Mouse (Mus musculus): ENCODE results near the gene Spn. TPM values are rescaled to one million over a fixed set of nuclear protein-coding genes. Genes with fewer than 3 reads are reported as not detected.

Spn gene
- polyA plus RNA-seq, 1 experiment from 2014 or later: 1.0 TPM

DNA sequence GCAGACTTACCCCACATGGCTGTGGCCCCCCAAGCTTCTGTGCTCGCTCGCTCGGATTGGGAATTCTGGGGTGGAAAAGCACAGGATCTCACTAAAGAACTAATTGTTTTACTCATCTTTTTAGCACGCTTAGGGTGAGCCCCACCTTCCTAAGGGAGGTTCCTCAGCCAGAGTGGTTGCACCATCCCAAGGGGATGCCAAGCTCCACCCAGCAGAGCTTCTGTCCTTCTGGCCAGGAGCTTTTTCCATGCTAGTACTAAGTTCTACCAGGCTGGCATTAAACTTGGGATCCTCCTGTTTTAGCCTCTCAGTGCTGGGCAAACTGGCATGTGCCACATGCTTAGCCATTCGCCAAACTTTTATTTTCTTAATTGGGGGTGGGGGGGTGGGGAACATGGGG, 24.9 kb upstream of the Spn start:
- H3K9ac ChIP-seq: no peak overlapping the region
- H3K4me2 ChIP-seq: no peak overlapping the region
- no peak for ATAC-seq (ENCODE audit: insufficient read depth, low FRiP score, low read depth)
- H3K4me1 ChIP-seq: no peaks in the 10 kb centered on the region
- WGBS: 86% methylated on average over 5 of the region's 5 CpGs
- no peaks in the 10 kb centered on the region for H3K27me3 ChIP-seq (replicated peaks)
- no peak overlapping the region for H3K4me3 ChIP-seq (replicated peaks)
- H3K9me3 ChIP-seq: no peaks in the 10 kb centered on the region
- H3K36me3 ChIP-seq: no peaks in the 10 kb centered on the region
- H3K27ac ChIP-seq: no peak overlapping the region

DNA sequence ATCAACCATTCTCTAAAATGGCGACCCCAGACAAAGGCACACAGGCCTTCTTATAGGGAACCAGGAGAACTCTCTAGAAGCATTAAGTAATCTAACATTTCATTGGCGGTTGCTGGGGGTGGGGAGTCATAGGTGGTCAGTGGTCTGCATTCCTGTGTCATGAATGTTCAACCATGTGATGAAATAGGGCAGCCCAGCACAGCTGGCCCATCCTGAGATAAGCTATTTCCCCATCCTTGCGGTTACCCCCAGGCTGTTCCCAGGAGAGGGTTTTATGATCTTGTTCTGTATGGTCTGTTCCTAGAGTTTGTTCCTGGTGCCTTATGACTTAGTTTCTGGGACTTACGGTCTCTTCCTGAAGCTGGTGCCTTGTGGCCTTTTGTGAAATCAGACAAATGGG, 19.9 kb upstream of the Spn start:
- ATAC-seq (ENCODE audit: insufficient read depth, low FRiP score, low read depth): no peak
- WGBS: 77% methylated on average over 4 of the region's 4 CpGs
- H3K36me3 ChIP-seq: no peaks in the 10 kb centered on the region
- no peak overlapping the region for H3K9ac ChIP-seq
- no peaks in the 10 kb centered on the region for H3K9me3 ChIP-seq
- no peaks in the 10 kb centered on the region for H3K27me3 ChIP-seq (replicated peaks)
- no peaks in the 10 kb centered on the region for H3K4me1 ChIP-seq
- no peak overlapping the region for H3K4me3 ChIP-seq (replicated peaks)
- no peak overlapping the region for H3K4me2 ChIP-seq
- H3K27ac ChIP-seq: no peak overlapping the region

DNA sequence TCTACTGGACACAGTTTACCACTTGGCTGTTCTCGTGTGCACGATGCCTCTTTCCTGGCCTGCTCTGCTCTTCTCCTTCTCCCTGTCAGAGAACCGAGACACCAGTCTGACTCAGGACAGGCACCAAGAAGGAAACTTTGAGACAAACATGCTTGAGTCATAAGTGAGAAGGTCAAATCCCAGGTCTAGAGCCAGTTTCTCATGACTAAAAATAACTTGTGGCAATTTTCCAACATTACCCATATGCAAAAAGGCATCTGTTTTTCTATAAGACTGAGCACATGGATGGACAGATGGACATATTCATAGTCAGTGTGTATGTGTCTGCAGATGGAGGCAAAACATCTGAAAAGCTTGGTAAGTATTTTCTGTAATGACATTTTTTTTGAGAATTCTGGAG, 15.9 kb upstream of the Spn start:
- Histone ChIP-seq H3K4me1 (no peaks in the 10 kb centered on the region), H3K4me3 (replicated peaks) (no peak overlapping the region), H3K9me3 (no peaks in the 10 kb centered on the region), H3K9ac (no peak overlapping the region), H3K27ac (no peak overlapping the region), H3K4me2 (no peak overlapping the region), H3K27me3 (replicated peaks) (no peaks in the 10 kb centered on the region), H3K36me3 (no peaks in the 10 kb centered on the region)
- whole genome bisulfite sequencing: 51% methylated on average over 3 of the region's 3 CpGs
- no peak for ATAC-seq (ENCODE audit: insufficient read depth, low FRiP score, low read depth)

DNA sequence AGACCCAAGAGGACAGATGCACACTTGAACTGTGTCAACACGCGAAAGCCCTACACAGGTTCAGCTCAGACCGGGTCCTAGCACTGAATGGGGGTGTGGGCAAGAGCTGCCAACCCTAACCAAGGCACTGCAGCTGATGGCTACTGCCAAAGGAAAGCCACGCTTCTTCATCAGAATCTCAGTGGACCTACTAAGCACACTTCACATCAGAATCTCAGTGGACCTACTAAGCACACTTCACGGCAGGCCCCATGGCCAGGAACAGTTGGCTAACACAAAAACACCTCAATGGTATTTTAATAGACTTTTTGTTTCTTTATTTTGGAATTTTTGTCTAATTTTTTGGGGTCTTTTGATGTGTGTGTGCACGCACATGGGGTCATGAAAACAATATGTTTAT, 14.8 kb upstream of the Spn start:
- no peak overlapping the region for H3K9ac ChIP-seq
- WGBS: 86% methylated on average over 6 of the region's 6 CpGs
- ATAC-seq (ENCODE audit: insufficient read depth, low FRiP score, low read depth): no peak

DNA sequence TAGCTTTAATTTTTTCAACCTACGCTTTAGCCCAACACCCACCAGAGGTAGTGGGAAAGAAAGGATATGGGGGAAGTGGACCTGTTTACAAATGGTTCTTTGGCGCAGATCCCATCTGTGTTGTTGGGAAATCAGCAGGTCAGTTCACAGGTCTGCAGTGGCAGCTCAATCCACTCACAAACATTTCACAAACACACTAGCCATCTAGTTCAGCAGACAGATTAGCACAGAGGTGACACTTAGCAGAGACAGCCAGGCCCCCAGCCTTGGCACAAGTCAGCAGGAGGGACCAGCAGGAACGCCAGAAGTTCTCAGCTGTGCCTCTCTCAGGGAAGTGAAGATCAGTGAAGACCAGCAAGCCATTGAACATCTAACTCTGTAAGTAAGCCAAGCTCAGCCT, 10.3 kb upstream of the Spn start:
- no peak overlapping the region for H3K4me2 ChIP-seq
- H3K27me3 ChIP-seq (replicated peaks): no peaks in the 10 kb centered on the region
- no peaks in the 10 kb centered on the region for H3K36me3 ChIP-seq
- no peak for ATAC-seq (ENCODE audit: insufficient read depth, low FRiP score, low read depth)
- H3K4me3 ChIP-seq (replicated peaks): no peak overlapping the region
- no peak overlapping the region for H3K9ac ChIP-seq
- H3K27ac ChIP-seq: no peak overlapping the region
- H3K4me1 ChIP-seq: 0 out of 2 replicates have a peak, but pooled peaks cover 3% of the 10 kb centered on the region
- WGBS: 54% methylated on average over 3 of the region's 3 CpGs
- no peaks in the 10 kb centered on the region for H3K9me3 ChIP-seq

More for the DNA sequence above, 14.8 kb upstream of the Spn start:
- Histone ChIP-seq H3K9me3 (no peaks in the 10 kb centered on the region), H3K4me1 (no peaks in the 10 kb centered on the region), H3K27me3 (replicated peaks) (no peaks in the 10 kb centered on the region), H3K36me3 (no peaks in the 10 kb centered on the region), H3K4me2 (no peak overlapping the region), H3K27ac (no peak overlapping the region), H3K4me3 (replicated peaks) (no peak overlapping the region)

DNA sequence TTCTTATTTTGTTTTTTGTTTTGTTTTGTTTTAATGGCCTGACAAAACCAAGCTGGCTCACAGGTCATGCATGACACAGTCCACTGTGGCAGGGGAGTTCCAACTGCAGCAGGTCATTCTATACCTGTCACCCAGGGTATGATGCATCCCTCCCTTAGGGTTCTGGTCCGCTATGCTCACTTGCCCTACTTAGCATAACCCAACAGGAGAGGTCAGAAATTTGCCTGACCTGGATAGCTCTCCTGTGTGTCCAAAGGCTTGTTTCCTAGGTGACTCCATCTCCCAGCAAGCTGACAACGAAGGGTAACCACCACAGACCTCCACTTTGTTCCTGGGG, 8.6 kb upstream of the Spn start:
- no peak for ATAC-seq (ENCODE audit: insufficient read depth, low FRiP score, low read depth)
- 61% methylated on average over 2 of the region's 2 CpGs for WGBS

DNA sequence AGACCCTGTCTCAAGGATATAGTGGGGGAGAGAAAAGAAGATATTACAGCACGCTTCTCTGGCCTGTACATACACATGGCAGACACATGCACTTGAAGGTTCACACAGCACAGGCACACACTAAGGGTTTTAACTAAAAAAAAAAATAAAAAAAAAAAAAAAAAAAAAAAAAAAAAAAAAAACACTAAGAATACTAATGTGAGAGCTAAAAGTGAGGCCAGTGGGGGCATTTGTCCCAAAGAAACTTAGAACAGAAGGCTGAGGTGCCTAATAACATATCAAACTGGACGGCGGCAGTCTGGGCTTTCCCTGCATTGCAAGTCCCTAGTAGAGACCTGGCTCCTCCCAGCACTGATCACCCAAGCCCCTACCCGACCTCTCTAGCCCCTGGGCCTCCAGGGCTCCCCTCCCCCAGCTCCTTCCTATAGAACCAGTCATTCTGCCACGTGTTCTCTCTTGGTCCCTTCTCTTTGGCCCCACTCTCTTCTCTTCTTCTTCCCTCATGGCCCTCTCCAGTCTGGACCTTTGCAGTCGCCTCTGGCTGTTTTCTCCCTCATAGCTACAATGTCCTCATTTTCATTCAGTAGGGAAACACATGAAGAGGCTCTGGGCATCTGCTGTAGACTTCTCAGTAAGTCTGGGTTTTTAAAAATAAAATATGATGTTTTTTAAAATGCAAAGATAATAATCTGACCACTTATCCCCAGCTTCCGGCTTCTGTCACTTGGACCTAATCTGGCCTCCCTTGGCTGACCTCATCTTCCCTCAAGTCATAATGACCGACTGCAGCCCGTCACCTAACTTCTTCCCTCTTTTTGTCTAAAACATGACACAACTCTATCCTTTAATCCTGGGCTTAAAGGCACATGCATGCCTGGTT, 8.0 kb upstream of the Spn start:
- no peak for ATAC-seq (ENCODE audit: insufficient read depth, low FRiP score, low read depth)
- H3K27ac ChIP-seq: no peak overlapping the region
- no peaks in the 10 kb centered on the region for H3K36me3 ChIP-seq
- no peak overlapping the region for H3K9ac ChIP-seq
- H3K4me3 ChIP-seq (replicated peaks): no peak overlapping the region
- H3K27me3 ChIP-seq (replicated peaks): no peaks in the 10 kb centered on the region
- H3K4me2 ChIP-seq: no peak overlapping the region
- H3K4me1 ChIP-seq: 0 out of 2 replicates have a peak, but pooled peaks cover 3% of the 10 kb centered on the region
- H3K9me3 ChIP-seq: no peaks in the 10 kb centered on the region
- WGBS: 49% methylated on average over 9 of the region's 9 CpGs

More for the DNA sequence above, 8.6 kb upstream of the Spn start:
- Histone ChIP-seq H3K36me3 (no peaks in the 10 kb centered on the region), H3K4me2 (no peak overlapping the region), H3K4me1 (0 out of 2 replicates have a peak, but pooled peaks cover 3% of the 10 kb centered on the region), H3K27me3 (replicated peaks) (no peaks in the 10 kb centered on the region), H3K27ac (no peak overlapping the region), H3K4me3 (replicated peaks) (no peak overlapping the region), H3K9ac (no peak overlapping the region), H3K9me3 (no peaks in the 10 kb centered on the region)

DNA sequence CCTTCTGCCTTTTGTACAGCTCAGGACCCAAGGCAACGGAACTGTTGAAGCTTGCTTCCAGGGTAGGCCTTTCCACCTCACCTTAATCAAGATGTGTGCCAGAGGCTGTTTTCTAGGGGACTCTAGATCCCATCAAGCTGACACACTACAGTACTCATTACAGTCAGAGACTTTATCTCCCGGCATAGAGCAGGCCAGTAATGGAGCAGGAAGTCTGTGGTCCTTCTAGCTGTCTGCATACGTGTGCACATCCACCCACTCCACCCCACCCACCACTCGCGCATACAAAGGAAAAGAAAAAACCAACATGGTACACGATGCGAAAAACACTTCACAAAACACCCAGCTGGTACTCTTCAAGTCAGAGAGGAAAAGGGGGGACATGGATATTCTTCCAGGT, 6.8 kb upstream of the Spn start:
- Histone ChIP-seq H3K4me3 (replicated peaks) (no peak overlapping the region), H3K9me3 (no peaks in the 10 kb centered on the region), H3K4me2 (no peak overlapping the region), H3K27ac (no peak overlapping the region), H3K9ac (no peak overlapping the region), H3K27me3 (replicated peaks) (no peaks in the 10 kb centered on the region), H3K36me3 (no peaks in the 10 kb centered on the region), H3K4me1 (0 out of 2 replicates have a peak, but pooled peaks cover 3% of the 10 kb centered on the region)
- no peak for ATAC-seq (ENCODE audit: insufficient read depth, low FRiP score, low read depth)
- 74% methylated on average over 7 of the region's 7 CpGs for WGBS

DNA sequence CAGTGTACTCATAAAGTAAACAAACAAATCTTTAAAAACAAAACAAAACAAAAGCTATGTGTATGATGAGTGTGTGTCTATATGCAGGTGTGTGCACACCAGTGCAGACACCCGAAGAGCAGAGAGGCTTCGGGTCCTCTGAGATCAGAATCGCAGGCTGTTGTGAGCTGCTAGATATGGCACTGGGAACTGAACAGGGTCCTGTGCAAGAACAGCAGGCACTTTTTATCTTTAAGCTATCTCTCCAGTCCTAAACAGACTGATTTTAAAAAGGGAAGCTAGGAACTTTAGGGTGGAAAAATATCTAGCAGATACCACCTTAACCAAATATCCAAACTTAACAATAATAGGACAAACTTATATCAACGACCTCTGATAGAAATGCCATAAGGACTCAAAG, 5.0 kb upstream of the Spn start:
- Histone ChIP-seq H3K4me3 (replicated peaks) (no peak overlapping the region), H3K9ac (no peak overlapping the region), H3K36me3 (no peaks in the 10 kb centered on the region), H3K9me3 (no peaks in the 10 kb centered on the region), H3K27ac (no peak overlapping the region), H3K4me2 (no peak overlapping the region), H3K27me3 (replicated peaks) (no peaks in the 10 kb centered on the region), H3K4me1 (0 out of 2 replicates have a peak, but pooled peaks cover 3% of the 10 kb centered on the region)
- ATAC-seq (ENCODE audit: insufficient read depth, low FRiP score, low read depth): no peak
- 85% methylated on average over 4 of the region's 4 CpGs for WGBS

DNA sequence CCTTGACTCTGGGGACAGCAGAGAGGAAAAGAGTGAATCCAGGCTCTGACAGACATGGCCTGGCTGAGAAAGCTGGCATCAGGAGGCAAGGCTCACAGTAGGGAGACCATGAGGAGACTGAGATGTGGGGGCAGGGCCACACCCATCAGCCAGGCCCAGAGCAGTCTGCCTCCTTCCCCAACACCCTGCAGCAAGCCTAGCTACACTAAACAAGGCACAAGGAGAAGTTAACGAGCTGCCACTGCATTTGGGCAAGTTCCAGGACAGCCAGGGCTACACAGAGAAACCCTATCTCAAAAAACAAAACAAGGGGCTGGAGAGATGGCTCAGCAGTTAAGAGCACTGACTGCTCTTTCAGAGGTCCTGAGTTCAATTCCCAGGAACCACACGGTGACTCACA, 4.6 kb upstream of the Spn start:
- Histone ChIP-seq H3K4me2 (no peak overlapping the region), H3K4me3 (replicated peaks) (no peak overlapping the region), H3K9ac (no peak overlapping the region), H3K27ac (no peak overlapping the region), H3K4me1 (0 out of 2 replicates have a peak, but pooled peaks cover 3% of the 10 kb centered on the region), H3K9me3 (no peaks in the 10 kb centered on the region), H3K36me3 (no peaks in the 10 kb centered on the region), H3K27me3 (replicated peaks) (no peaks in the 10 kb centered on the region)
- WGBS: 45% methylated on average over 2 of the region's 2 CpGs
- no peak for ATAC-seq (ENCODE audit: insufficient read depth, low FRiP score, low read depth)

DNA sequence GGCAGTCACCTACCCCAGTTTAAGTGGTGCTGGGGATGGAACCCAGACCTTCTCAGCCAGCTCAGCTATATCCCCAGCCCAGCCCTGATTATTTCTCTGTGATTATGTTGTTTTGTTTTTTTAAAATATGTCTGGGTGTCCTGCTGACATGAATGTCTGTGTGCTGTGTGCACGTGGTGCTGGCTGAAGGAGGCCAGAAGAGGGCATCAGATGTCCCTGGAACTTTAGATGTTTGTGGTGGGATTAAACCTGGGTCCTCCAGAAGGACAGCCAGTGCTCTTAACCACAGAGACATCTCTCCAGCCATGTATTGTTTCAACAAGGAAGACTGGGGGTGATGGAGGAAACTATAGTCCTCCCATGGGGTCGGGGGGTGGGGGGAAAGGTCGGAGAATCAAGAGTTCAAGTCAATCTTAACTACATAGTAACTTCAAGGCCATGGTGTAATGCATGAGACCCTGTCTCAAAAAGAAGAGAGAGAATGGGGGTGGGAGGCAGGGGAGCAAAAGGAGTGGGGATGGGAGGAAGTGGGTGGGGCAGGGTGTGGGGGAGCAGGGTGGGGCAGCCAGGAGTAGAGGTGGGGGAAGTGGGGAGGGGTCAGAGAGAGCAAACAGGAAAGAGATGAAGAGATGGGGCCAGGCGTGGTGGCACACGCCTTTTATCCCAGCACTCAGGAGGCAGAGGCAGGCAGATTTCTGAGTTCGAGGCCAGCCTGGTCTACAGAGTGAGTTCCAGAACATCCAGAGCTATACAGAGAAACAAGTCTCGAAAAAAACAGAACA, 3.2 kb upstream of the Spn start:
- no peaks in the 10 kb centered on the region for H3K36me3 ChIP-seq
- no peak overlapping the region for H3K4me2 ChIP-seq
- H3K9me3 ChIP-seq: no peaks in the 10 kb centered on the region
- H3K9ac ChIP-seq: no peak overlapping the region
- 65% methylated on average over 7 of the region's 7 CpGs for WGBS
- no peak overlapping the region for H3K4me3 ChIP-seq (replicated peaks)
- 0 out of 2 replicates have a peak, but pooled peaks cover 3% of the 10 kb centered on the region for H3K4me1 ChIP-seq
- no peak overlapping the region for H3K27ac ChIP-seq
- H3K27me3 ChIP-seq (replicated peaks): no peaks in the 10 kb centered on the region
- ATAC-seq (ENCODE audit: insufficient read depth, low FRiP score, low read depth): no peak

DNA sequence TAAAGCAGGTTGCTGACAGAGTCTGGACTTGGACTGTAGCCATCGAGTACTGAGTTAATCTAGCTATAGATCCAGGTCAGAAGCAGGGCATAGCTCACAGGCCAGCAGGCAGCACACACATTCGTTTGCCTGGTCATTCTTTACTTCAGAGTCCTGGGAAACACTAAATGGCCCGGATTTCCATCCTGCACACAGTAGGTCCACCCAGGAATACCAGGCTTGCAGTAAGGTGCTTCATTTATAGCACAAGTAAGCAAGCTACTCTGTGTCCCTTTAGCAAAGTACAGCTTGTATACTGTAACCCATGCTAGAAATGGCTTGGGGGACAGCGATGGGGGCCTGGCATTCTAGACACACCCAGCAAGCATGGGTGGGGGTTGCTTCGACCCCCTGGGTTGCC, 1.9 kb upstream of the Spn start:
- H3K9ac ChIP-seq: no peak overlapping the region
- no peak overlapping the region for H3K27ac ChIP-seq
- no peak overlapping the region for H3K4me3 ChIP-seq (replicated peaks)
- no peaks in the 10 kb centered on the region for H3K36me3 ChIP-seq
- H3K9me3 ChIP-seq: no peaks in the 10 kb centered on the region
- no peaks in the 10 kb centered on the region for H3K4me1 ChIP-seq
- WGBS: 51% methylated on average over 5 of the region's 5 CpGs
- H3K4me2 ChIP-seq: no peak overlapping the region
- H3K27me3 ChIP-seq (replicated peaks): no peaks in the 10 kb centered on the region
- ATAC-seq (ENCODE audit: insufficient read depth, low FRiP score, low read depth): no peak
